Mouse (Mus musculus) heart, postnatal 0 days (tissue): ENCODE data around the gene Fkbp5. TPM values are rescaled to one million over a fixed set of nuclear protein-coding genes. Genes with fewer than 3 reads are reported as not detected.
A peak's percentile ranks its signal among the peaks of the same experiment; 100 is the strongest.

Source experiments
- ATAC-seq: fragments of 200-750 bp; cut with Nextera tagmentation; 2 replicates; pipeline ENCODE4 v1.8.0; 2017; ENCODE audit warnings: low read depth, moderate number of reproducible peaks, moderate library complexity; ENCODE audit not compliant: insufficient read depth
- DNase-seq: peaks from one replicate; pipeline ENCODE4 v3.0.0-alpha.2; 2016; ENCODE audit warnings: low spot score
- H3K27ac ChIP-seq: fragments of 300-500 bp; sonication (generic); 2 replicates; pipeline ENCODE4 v1.5.1; 2014; ENCODE audit warnings: low read depth, mild to moderate bottlenecking
- H3K27me3 ChIP-seq: fragments of 300-500 bp; sonication (generic); 2 replicates; pipeline ENCODE4 v1.6.1; 2014; ENCODE audit warnings: low read length, mixed read lengths; ENCODE audit not compliant: control insufficient read depth, insufficient read depth
- H3K36me3 ChIP-seq: fragments of 300-500 bp; sonication (generic); replicated peaks from 2 replicates; pipeline ENCODE4 v1.6.1; 2014; ENCODE audit warnings: low read length, mixed read lengths; ENCODE audit not compliant: control insufficient read depth, insufficient read depth
- H3K4me1 ChIP-seq: fragments of 300-500 bp; sonication (generic); 2 replicates; pipeline ENCODE4 v1.6.1; 2014; ENCODE audit warnings: antibody characterized with exemption; ENCODE audit not compliant: control insufficient read depth, insufficient read depth
- H3K4me2 ChIP-seq: fragments of 300-500 bp; sonication (generic); 2 replicates; pipeline ENCODE4 v1.6.1; 2014; ENCODE audit warnings: low read depth, mild to moderate bottlenecking, low read length, moderate library complexity
- H3K4me3 ChIP-seq: fragments of 300-500 bp; sonication (generic); 2 replicates; pipeline ENCODE4 v1.5.1; 2014; ENCODE audit warnings: low read depth, low read length
- H3K9ac ChIP-seq: fragments of 300-500 bp; sonication (generic); replicated peaks from 2 replicates; pipeline ENCODE4 v1.6.1; 2014; ENCODE audit warnings: low read depth, low read length, mixed read lengths
- H3K9me3 ChIP-seq: fragments of 300-500 bp; sonication (generic); replicated peaks from 2 replicates; pipeline ENCODE4 v1.6.1; 2016; ENCODE audit warnings: low read length; ENCODE audit not compliant: control insufficient read depth
- CTCF ChIP-seq: IDR thresholded peaks from 2 replicates; pipeline ENCODE4 v1.5.1; 2016; ENCODE audit warnings: antibody characterized with exemption, control low read depth, low read depth
- EP300 ChIP-seq: IDR thresholded peaks from 2 replicates; pipeline ENCODE4 v1.6.1; 2016; ENCODE audit warnings: antibody characterized with exemption, low read depth
- WGBS: fragments of 180-500 bp; shearing (Covaris S2); extraction: QIAGEN DNeasy Blood & Tissue Kit; methylation state at CpG from one replicate; pipeline ENCODE4 v1.1.7; 2014; 5-methylcytosine and 5-hydroxymethylcytosine counted together
- polyA plus RNA-seq: library from polyadenylated mRNA; unstranded; fragments of >200 nt; fragmentation: Nextera tagmentation; extraction: Ambion mirVana; gene quantifications from 2 replicates; pipeline ENCODE4 v1.2.1, GENCODE M21; 2015
- total RNA-seq: library from RNA; depleted of rRNA; stranded (reverse); fragments of >200 nt; gene quantifications from 2 replicates; pipeline ENCODE4 v1.2.3, GENCODE M21; 2014; ENCODE audit warnings: low replicate concordance

Fkbp5 gene
- total and polyA plus RNA-seq, 2 experiments from 2014 or later: 8.3 to 19.4 TPM

DNA sequence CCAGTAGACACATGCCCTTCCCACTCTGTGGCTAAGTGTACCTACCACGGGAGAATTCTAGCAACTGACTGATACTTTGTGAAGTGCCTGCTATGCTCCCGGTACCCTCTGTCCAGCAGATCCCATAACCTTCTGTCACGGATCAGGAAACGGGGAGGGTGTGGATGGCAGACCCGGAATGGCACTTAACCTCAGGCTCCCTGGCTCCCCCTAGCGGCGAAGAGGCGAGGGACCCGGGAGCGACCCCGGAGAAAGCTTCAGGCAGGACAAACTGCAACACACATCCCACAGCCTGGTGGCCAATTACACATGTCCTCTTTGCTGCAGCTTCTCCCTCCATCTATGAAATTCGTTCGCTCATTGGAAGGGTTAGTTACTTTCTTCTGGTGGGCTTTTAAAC is 148.9 kb downstream of the Fkbp5 start:
- Histone ChIP-seq H3K4me1 (peaks cover 5% of the 10 kb centered on the region; the same call in 1 of the 2 replicates), H3K36me3 (no peaks in the 10 kb centered on the region), H3K4me3 (no peak overlapping the region), H3K9me3 (no peaks in the 10 kb centered on the region), H3K27me3 (peaks cover 25% of the 10 kb centered on the region), H3K4me2 (0 out of 2 replicates have a peak overlapping the region, but pooled peaks have one; percentile 7), H3K27ac (no peak overlapping the region), H3K9ac (no peak overlapping the region)
- WGBS: 4% methylated on average over 13 of the region's 13 CpGs
- TF ChIP-seq CTCF (peak; percentile 79), EP300 (no peak)
- peak; percentile 71 for DNase-seq
- peak; percentile 54 for ATAC-seq

DNA sequence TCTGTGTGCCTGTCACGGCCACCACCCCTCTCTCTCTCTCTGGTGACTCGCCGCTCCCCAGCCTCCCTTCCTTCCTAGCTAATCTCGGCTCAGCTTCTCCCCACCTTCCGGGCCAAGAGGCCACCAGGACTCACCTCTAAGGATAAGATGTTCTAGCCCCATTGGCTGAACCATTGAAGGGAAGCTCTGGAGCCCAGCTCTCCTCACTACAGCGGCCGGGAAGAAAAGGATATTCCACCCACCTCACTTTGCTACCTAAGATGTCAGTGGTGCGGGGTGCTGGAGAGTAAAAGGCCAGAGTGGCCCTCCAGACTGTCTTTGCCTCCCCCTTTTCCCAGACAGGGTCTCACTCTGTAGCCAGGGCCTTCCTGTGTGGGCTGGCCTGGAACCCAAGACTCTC is 152.2 kb downstream of the Fkbp5 start, which contains the start of gene Tulp1:
Tulp1 (minus strand) TSS at position 101 of the 400 bp plus-strand sequence.
- H3K4me2 ChIP-seq: peak within 1 kb of the TSS; percentile 44
- 47% methylated on average over 8 of the region's 8 CpGs for WGBS
- H3K4me3 ChIP-seq: peak within 1 kb of the TSS; percentile 30
- no peak within 1 kb of the TSS for H3K9ac ChIP-seq
- no peak within 1 kb of the TSS for H3K27ac ChIP-seq
- H3K27me3 ChIP-seq: peaks cover 53% of the 10 kb centered on the region
- H3K4me1 ChIP-seq: peaks cover 11% of the 10 kb centered on the region; the same call in 1 of the 2 replicates
- ATAC-seq (no peak), DNase-seq (no peak)
- no peaks in the 10 kb centered on the region for H3K9me3 ChIP-seq
- H3K36me3 ChIP-seq: no peaks in the 10 kb centered on the region
- no peak for TF ChIP-seq CTCF
- TF ChIP-seq EP300: no peak

DNA sequence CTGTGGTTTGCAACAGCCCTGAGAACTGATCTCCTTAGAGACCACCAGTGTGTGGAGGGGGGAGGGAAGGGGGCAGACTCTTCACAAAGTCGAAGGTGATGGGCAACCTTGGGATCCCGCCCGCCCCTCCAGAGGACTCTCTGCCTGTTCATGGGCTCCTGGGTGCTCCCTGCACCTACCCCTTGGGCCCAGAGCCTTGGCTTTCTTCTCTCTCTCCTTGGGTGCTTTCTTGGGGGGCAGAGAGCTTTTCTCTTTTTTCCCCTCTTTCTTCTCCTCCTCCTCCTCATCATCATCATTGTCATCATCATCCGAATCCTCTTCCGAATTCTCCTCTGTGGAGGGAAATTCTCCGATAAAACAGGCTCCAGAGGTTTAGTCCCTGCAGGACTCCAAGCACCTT is 153.8 kb downstream of the Fkbp5 start:
- Histone ChIP-seq H3K4me1 (peaks cover 11% of the 10 kb centered on the region; the same call in 1 of the 2 replicates), H3K9ac (0 out of 2 replicates have a peak overlapping the region, but pooled peaks have one; percentile 18), H3K4me3 (peak overlapping the region; percentile 33), H3K36me3 (no peaks in the 10 kb centered on the region), H3K27ac (no peak overlapping the region), H3K9me3 (no peaks in the 10 kb centered on the region), H3K27me3 (peaks cover 65% of the 10 kb centered on the region), H3K4me2 (0 out of 2 replicates have a peak overlapping the region, but pooled peaks have one; percentile 58)
- no peak for TF ChIP-seq CTCF
- no peak for TF ChIP-seq EP300
- ATAC-seq (no peak), DNase-seq (no peak)
- WGBS: 26% methylated on average over 6 of the region's 6 CpGs

DNA sequence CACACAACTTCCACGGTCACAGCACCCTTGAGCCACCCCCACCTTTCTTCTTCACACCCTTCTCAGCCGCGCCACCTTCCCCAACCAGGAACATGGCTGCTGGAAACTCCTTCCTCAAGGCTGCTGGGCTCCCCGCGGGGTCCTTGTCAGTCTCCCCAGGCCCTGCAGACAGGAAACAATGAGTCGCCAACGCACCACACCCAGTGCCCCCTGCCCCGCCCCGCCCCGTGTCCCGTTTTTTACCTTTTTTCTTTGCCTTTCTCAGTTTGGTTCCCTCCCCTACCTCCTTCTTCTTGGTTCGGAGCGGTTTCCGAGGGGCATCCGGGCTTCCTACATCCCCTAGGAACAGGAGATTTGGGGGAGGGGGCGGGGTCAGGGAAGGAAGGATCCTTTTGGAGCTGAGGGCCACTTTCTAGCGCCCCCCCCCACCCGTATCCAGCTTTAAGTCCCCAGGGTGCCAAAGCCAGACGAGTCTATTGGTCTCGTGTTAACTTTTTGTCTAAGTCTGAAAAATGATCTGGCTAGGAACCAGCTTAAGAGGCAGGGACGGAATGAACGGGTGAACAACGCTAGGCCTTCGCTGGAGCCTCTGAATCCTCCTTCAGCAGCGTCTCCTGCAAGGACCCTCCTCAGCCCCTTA is 154.6 kb downstream of the Fkbp5 start:
- peak overlapping the region; percentile 33 for H3K4me3 ChIP-seq
- no peaks in the 10 kb centered on the region for H3K36me3 ChIP-seq
- peak overlapping the region; percentile 58 for H3K4me2 ChIP-seq
- DNase-seq (no peak), ATAC-seq (no peak)
- H3K4me1 ChIP-seq: peaks cover 11% of the 10 kb centered on the region; the same call in 1 of the 2 replicates
- WGBS: 3% methylated on average over 25 of the region's 25 CpGs
- 0 out of 2 replicates have a peak overlapping the region, but pooled peaks have one; percentile 25 for H3K9ac ChIP-seq
- peaks cover 72% of the 10 kb centered on the region for H3K27me3 ChIP-seq
- H3K9me3 ChIP-seq: no peaks in the 10 kb centered on the region
- H3K27ac ChIP-seq: 0 out of 2 replicates have a peak overlapping the region, but pooled peaks have one; percentile 1
- TF ChIP-seq EP300: no peak
- no peak for TF ChIP-seq CTCF

DNA sequence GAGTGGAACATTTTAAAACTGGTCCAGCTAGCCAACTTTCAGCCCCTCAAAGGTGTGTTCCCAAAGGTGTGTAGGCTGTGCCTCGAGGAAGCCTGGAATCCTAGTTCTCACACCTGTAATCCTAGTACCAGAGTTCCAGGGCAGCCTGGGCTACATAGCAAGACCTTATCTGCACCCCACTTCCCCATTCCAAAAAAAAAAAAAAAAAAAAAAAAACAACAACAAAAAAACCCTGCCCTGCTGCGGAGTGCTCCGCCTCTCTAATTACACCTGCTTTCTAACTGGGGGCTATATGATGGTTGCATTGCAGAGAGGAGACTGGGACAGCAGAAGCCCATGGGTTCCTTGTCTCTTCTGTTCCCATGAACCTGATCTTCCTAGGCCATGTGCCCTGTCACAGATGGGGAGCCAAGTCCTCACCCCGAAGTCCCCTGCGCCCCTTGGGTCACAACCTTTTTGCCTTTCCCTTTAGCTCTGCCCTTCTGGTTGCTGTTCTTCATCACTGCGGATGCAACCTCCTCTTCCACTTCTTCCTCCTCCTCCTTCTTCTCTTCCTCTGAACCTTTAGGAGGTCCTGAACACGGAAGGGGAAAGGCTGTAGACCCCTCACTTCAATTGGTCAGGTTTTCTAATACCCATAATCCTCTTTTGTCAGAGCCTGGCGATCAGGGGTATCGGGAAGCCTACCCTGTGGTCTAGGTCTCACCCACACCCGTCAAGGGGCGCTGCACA is 155.2 kb downstream of the Fkbp5 start:
- Histone ChIP-seq H3K4me1 (peaks cover 11% of the 10 kb centered on the region; the same call in 1 of the 2 replicates), H3K9me3 (no peaks in the 10 kb centered on the region), H3K36me3 (no peaks in the 10 kb centered on the region), H3K9ac (0 out of 2 replicates have a peak overlapping the region, but pooled peaks have one; percentile 25), H3K4me3 (peak overlapping the region; percentile 33), H3K27me3 (peaks cover 76% of the 10 kb centered on the region), H3K27ac (no peak overlapping the region), H3K4me2 (peak overlapping the region; percentile 58)
- DNase-seq (no peak), ATAC-seq (no peak)
- TF ChIP-seq EP300: no peak
- TF ChIP-seq CTCF: no peak
- WGBS: 40% methylated on average over 11 of the region's 11 CpGs
